Mouse (Mus musculus) central nervous system, embryonic 11.5 days (tissue): Measurements from ENCODE around the gene Gm16430. TPM values are rescaled to one million over a fixed set of nuclear protein-coding genes. Genes with fewer than 3 reads are reported as not detected.

ENCODE experiments used
- polyA plus RNA-seq: library from polyadenylated mRNA; depleted of rRNA; stranded (reverse); fragments of >200 nt; gene quantifications from 2 replicates; pipeline ENCODE4 v1.2.3, GENCODE M21; 2012; rRNA removed

Gm16430 gene
- not detected in 2 replicates for polyA plus RNA-seq

GRCm38 (mm10) chrX:54621911-54622310 is at the start of gene Gm16430:
TSS of gene Gm16430 (plus strand) at chrX:54622211.

Other genes starting within 250 kb of the Gm16430 start
- not detected in 2 replicates for gene Gm16405, start 91.0 kb upstream of the Gm16430 start, polyA plus RNA-seq